Mouse (Mus musculus) frontal cortex, adult (tissue): ENCODE measurements around the gene Hmga1.
A peak's percentile ranks its signal among the peaks of the same experiment; 100 is the strongest.

Source experiments
- ATAC-seq: cut with Nextera tagmentation; 2 replicates; pipeline ENCODE4 v1.9.2; 2017; ENCODE audit warnings: mild to moderate bottlenecking, moderate library complexity, mixed read lengths; ENCODE audit not compliant: low TSS enrichment

Hmga1 gene

GRCm38 (mm10) chr17:27588231-27588630 is 31.9 kb downstream of the Hmga1 start:
- ATAC-seq, result no peak

- 0 out of 2 replicates have a peak, but pooled peaks have one; percentile 24 for ATAC-seq
Observed at GRCm38 (mm10) chr17:27591826-27592564, 35.7 kb downstream of the Hmga1 start.

- ATAC-seq, result no peak
Observed at GRCm38 (mm10) chr17:27592565-27592910, 36.2 kb downstream of the Hmga1 start.

- peak; percentile 29; the same call in 1 of the 2 replicates for ATAC-seq
Observed at GRCm38 (mm10) chr17:27595659-27596375, 39.5 kb downstream of the Hmga1 start.

- ATAC-seq, result no peak
Observed at GRCm38 (mm10) chr17:27596376-27597190, 40.3 kb downstream of the Hmga1 start.

- no peak for ATAC-seq
Observed at GRCm38 (mm10) chr17:27600286-27600685, 44.0 kb downstream of the Hmga1 start.

GRCm38 (mm10) chr17:27600869-27601268 is 44.6 kb downstream of the Hmga1 start:
- ATAC-seq, result no peak

GRCm38 (mm10) chr17:27603036-27603435 is 46.7 kb downstream of the Hmga1 start:
- ATAC-seq, result no peak

- ATAC-seq, result peak; percentile 39; the same call in 1 of the 2 replicates
Observed at GRCm38 (mm10) chr17:27603522-27604234, 47.4 kb downstream of the Hmga1 start.

- no peak for ATAC-seq
Observed at GRCm38 (mm10) chr17:27609576-27609975, 53.3 kb downstream of the Hmga1 start.

GRCm38 (mm10) chr17:27610679-27611518 is 54.6 kb downstream of the Hmga1 start:
- ATAC-seq, result peak; percentile 81

GRCm38 (mm10) chr17:27611519-27611884 is 55.2 kb downstream of the Hmga1 start:
- ATAC-seq, result no peak

- no peak for ATAC-seq
Observed at GRCm38 (mm10) chr17:27611994-27612393, 55.7 kb downstream of the Hmga1 start.

- no peak for ATAC-seq
Observed at GRCm38 (mm10) chr17:27613016-27613415, 56.7 kb downstream of the Hmga1 start.
